28 mouse cellular contexts compared by ENCODE assay signal in genomic region chr2:96138570-96138969, GRCm38 (mm10).
A peak's percentile ranks its signal among the peaks of the same experiment; 100 is the strongest.
DNase-seq lines count a peak whose midpoint lies in the region; ATAC-seq and TF ChIP-seq lines count a peak whose summit lies in the region.
"Had no signal": no experiment of that assay in that cellular context is flagged by ENCODE, and none has a peak within 500 bp of the region (broad histone marks: within the 10 kb centered on the region; RNA-seq: fewer than 3 reads in every experiment).

No protein-coding gene starts in this region.

- no peak overlapping the region for H3K4me2 ChIP-seq in embryonic facial prominence, embryonic 14.5 days (ENCODE audit: low read depth, low read length)
- H3K4me2 ChIP-seq in limb, embryonic 11.5 days (ENCODE audit: low read depth, severe bottlenecking), result no peak overlapping the region
- no peak overlapping the region for H3K4me2 ChIP-seq in limb, embryonic 12.5 days
- H3K4me2 ChIP-seq in heart, embryonic 12.5 days, result no peak overlapping the region
- H3K4me2 ChIP-seq: embryonic facial prominence, embryonic 15.5 days; heart, embryonic 11.5 days; heart, embryonic 15.5 days; hindbrain, embryonic 15.5 days had no signal

- no peaks in the 10 kb centered on the region for H3K4me1 ChIP-seq in embryonic facial prominence, embryonic 14.5 days (ENCODE audit: control insufficient read depth, insufficient read depth, low read length)
- H3K4me1 ChIP-seq in embryonic facial prominence, embryonic 10.5 days, result no peaks in the 10 kb centered on the region
- no peaks in the 10 kb centered on the region for H3K4me1 ChIP-seq in limb, embryonic 11.5 days (ENCODE audit: control insufficient read depth, insufficient read depth, low read length)
- H3K4me1 ChIP-seq in limb, embryonic 10.5 days, result no peaks in the 10 kb centered on the region
- no peaks in the 10 kb centered on the region for H3K4me1 ChIP-seq in limb, embryonic 12.5 days (replicated peaks)
- no peaks in the 10 kb centered on the region for H3K4me1 ChIP-seq in heart, embryonic 12.5 days (replicated peaks)
- H3K4me1 ChIP-seq: embryonic facial prominence, embryonic 15.5 days; heart, embryonic 15.5 days; hindbrain, embryonic 10.5 days; hindbrain, embryonic 15.5 days had no signal

- TF ChIP-seq CTCF in brain, embryonic 14.5 days (IDR thresholded peaks at IDR 0.05; ENCODE audit: borderline replicate concordance, extremely low read depth, insufficient read depth, insufficient read length), result no peak

- TF ChIP-seq POLR2A in brain, embryonic 14.5 days (IDR thresholded peaks at IDR 0.05; ENCODE audit: borderline replicate concordance, extremely low read depth, insufficient read depth, insufficient read length, poor library complexity, severe bottlenecking), result no peak

- no peak for ATAC-seq in embryonic facial prominence, embryonic 14.5 days (ENCODE audit: low read depth)
- ATAC-seq in limb, embryonic 11.5 days (ENCODE audit: insufficient number of reproducible peaks, low FRiP score, low TSS enrichment, low read depth), result peak; percentile 51; the same call in 1 of the 2 replicates
- peak; percentile 59; the same call in 1 of the 2 replicates for ATAC-seq in limb, embryonic 12.5 days (ENCODE audit: insufficient number of reproducible peaks, insufficient read depth, low FRiP score, low TSS enrichment, low read depth)
- no peak for ATAC-seq in heart, embryonic 12.5 days (ENCODE audit: insufficient number of reproducible peaks, low FRiP score)
- ATAC-seq: forebrain, embryonic 14.5 days; forebrain, postnatal 0 days; intestine, postnatal 0 days had no signal

- no peaks in the 10 kb centered on the region for H3K36me3 ChIP-seq in embryonic facial prominence, embryonic 14.5 days (ENCODE audit: control insufficient read depth, insufficient read depth, low read length)
- H3K36me3 ChIP-seq in embryonic facial prominence, embryonic 10.5 days (replicated peaks), result no peaks in the 10 kb centered on the region
- no peaks in the 10 kb centered on the region for H3K36me3 ChIP-seq in limb, embryonic 11.5 days (ENCODE audit: control insufficient read depth, insufficient read depth, low read length)
- no peaks in the 10 kb centered on the region for H3K36me3 ChIP-seq in limb, embryonic 10.5 days
- H3K36me3 ChIP-seq in limb, embryonic 12.5 days, result no peaks in the 10 kb centered on the region
- no peaks in the 10 kb centered on the region for H3K36me3 ChIP-seq in heart, embryonic 12.5 days
- H3K36me3 ChIP-seq: embryonic facial prominence, embryonic 15.5 days; heart, embryonic 15.5 days; hindbrain, embryonic 10.5 days; hindbrain, embryonic 15.5 days had no signal

- H3K9me3 ChIP-seq in embryonic facial prominence, embryonic 14.5 days (ENCODE audit: control insufficient read depth, low read length), result no peaks in the 10 kb centered on the region
- H3K9me3 ChIP-seq in embryonic facial prominence, embryonic 10.5 days, result no peaks in the 10 kb centered on the region
- no peaks in the 10 kb centered on the region for H3K9me3 ChIP-seq in limb, embryonic 11.5 days (ENCODE audit: control insufficient read depth, low read length)
- H3K9me3 ChIP-seq in limb, embryonic 10.5 days (replicated peaks), result no peaks in the 10 kb centered on the region
- no peaks in the 10 kb centered on the region for H3K9me3 ChIP-seq in limb, embryonic 12.5 days
- H3K9me3 ChIP-seq in heart, embryonic 12.5 days (replicated peaks), result 0 out of 2 replicates have a peak, but pooled peaks cover 3% of the 10 kb centered on the region
- H3K9me3 ChIP-seq: embryonic facial prominence, embryonic 15.5 days; heart, embryonic 15.5 days; hindbrain, embryonic 10.5 days; hindbrain, embryonic 15.5 days had no signal

- no peak overlapping the region for H3K27ac ChIP-seq in embryonic facial prominence, embryonic 14.5 days (replicated peaks; ENCODE audit: low read depth, low read length)
- no peak overlapping the region for H3K27ac ChIP-seq in embryonic facial prominence, embryonic 10.5 days (replicated peaks)
- no peak overlapping the region for H3K27ac ChIP-seq in limb, embryonic 11.5 days (replicated peaks; ENCODE audit: low read depth, low read length)
- H3K27ac ChIP-seq in limb, embryonic 10.5 days, result no peak overlapping the region
- no peak overlapping the region for H3K27ac ChIP-seq in limb, embryonic 12.5 days
- H3K27ac ChIP-seq in heart, embryonic 12.5 days (ENCODE audit: poor library complexity, severe bottlenecking), result no peak overlapping the region
- H3K27ac ChIP-seq: embryonic facial prominence, embryonic 15.5 days; heart, embryonic 15.5 days; hindbrain, embryonic 10.5 days; hindbrain, embryonic 15.5 days had no signal

- no peak overlapping the region for H3K9ac ChIP-seq in embryonic facial prominence, embryonic 14.5 days (ENCODE audit: low read depth, low read length)
- no peak overlapping the region for H3K9ac ChIP-seq in limb, embryonic 11.5 days (ENCODE audit: low read length)
- H3K9ac ChIP-seq in limb, embryonic 12.5 days (replicated peaks), result no peak overlapping the region
- no peak overlapping the region for H3K9ac ChIP-seq in heart, embryonic 12.5 days
- H3K9ac ChIP-seq: embryonic facial prominence, embryonic 15.5 days; forebrain, postnatal 0 days; heart, embryonic 15.5 days; hindbrain, embryonic 15.5 days had no signal

- H3K4me3 ChIP-seq in embryonic facial prominence, embryonic 14.5 days (ENCODE audit: low read depth, low read length), result no peak overlapping the region
- no peak overlapping the region for H3K4me3 ChIP-seq in embryonic facial prominence, embryonic 10.5 days
- H3K4me3 ChIP-seq in limb, embryonic 11.5 days (ENCODE audit: low read depth, low read length), result no peak overlapping the region
- H3K4me3 ChIP-seq in limb, embryonic 10.5 days, result no peak overlapping the region
- H3K4me3 ChIP-seq in limb, embryonic 12.5 days (replicated peaks), result no peak overlapping the region
- no peak overlapping the region for H3K4me3 ChIP-seq in heart, embryonic 12.5 days
- H3K4me3 ChIP-seq: embryonic facial prominence, embryonic 15.5 days; heart, embryonic 15.5 days; hindbrain, embryonic 10.5 days; hindbrain, embryonic 15.5 days had no signal

- H3K27me3 ChIP-seq in embryonic facial prominence, embryonic 14.5 days (replicated peaks; ENCODE audit: control insufficient read depth, insufficient read depth, low read length), result no peaks in the 10 kb centered on the region
- H3K27me3 ChIP-seq in embryonic facial prominence, embryonic 10.5 days (replicated peaks; ENCODE audit: low read depth, poor library complexity, severe bottlenecking), result no peaks in the 10 kb centered on the region
- no peaks in the 10 kb centered on the region for H3K27me3 ChIP-seq in limb, embryonic 11.5 days (ENCODE audit: control insufficient read depth, insufficient read depth, low read length)
- H3K27me3 ChIP-seq in limb, embryonic 10.5 days (ENCODE audit: low read depth, poor library complexity, severe bottlenecking), result no peaks in the 10 kb centered on the region
- no peaks in the 10 kb centered on the region for H3K27me3 ChIP-seq in limb, embryonic 12.5 days
- H3K27me3 ChIP-seq in heart, embryonic 12.5 days (replicated peaks), result no peaks in the 10 kb centered on the region
- H3K27me3 ChIP-seq: embryonic facial prominence, embryonic 15.5 days; heart, embryonic 15.5 days; hindbrain, embryonic 15.5 days had no signal

- peak; percentile 11 for DNase-seq in embryonic facial prominence, embryonic 14.5 days (ENCODE audit: low spot score)
- DNase-seq in embryonic facial prominence, embryonic 10.5 days (ENCODE audit: low spot score), result no peak
- no peak for DNase-seq in limb, embryonic 11.5 days (ENCODE audit: low spot score)
- DNase-seq in limb, embryonic 10.5 days (ENCODE audit: low spot score), result no peak
- peak; percentile 33 for DNase-seq in brain, embryonic 14.5 days (ENCODE audit: low read depth)
- no peak for DNase-seq in frontal cortex, postnatal 36 days (ENCODE audit: low spot score in 2 of 2)
- DNase-seq: adrenal gland, adult 2 months; adrenal gland, postnatal 14 days; cerebellum, adult 11-12 months; cerebellum, adult 8-10 months; cerebellum, postnatal 10 days; cerebellum, postnatal 36 days; embryo, embryonic 11 days; forebrain, postnatal 0 days; gastrocnemius, postnatal 10 days; gastrocnemius, postnatal 36 days; heart, adult 11 months; heart, postnatal 10 days; heart, postnatal 36 days had no signal

Comparison
In these comparisons a context has a peak if more than half of its experiments do, and no peak if none do; other contexts are left out.
1. DNase-seq: peak in embryonic facial prominence, embryonic 14.5 days (single experiment) and brain, embryonic 14.5 days (single experiment); none in embryonic facial prominence, embryonic 10.5 days (single experiment), limb, embryonic 11.5 days (single experiment), limb, embryonic 10.5 days (single experiment) and frontal cortex, postnatal 36 days (0 of 2).
2. ATAC-seq: peak in limb, embryonic 11.5 days (single experiment) and limb, embryonic 12.5 days (single experiment); none in embryonic facial prominence, embryonic 14.5 days (single experiment) and heart, embryonic 12.5 days (single experiment).